Mouse (Mus musculus) left cerebral cortex, postnatal 10 days (tissue): ENCODE results near the gene Gm49395. TPM values are rescaled to one million over a fixed set of nuclear protein-coding genes. Genes with fewer than 3 reads are reported as not detected.

Experiments used
- DNase-seq, 2 experiments: peaks; one replicate each; pipeline ENCODE4 v3.0.0; 2021 to 2022; ENCODE audit warnings: low spot score in 2 of 2, mixed read lengths in 1 of 2; ENCODE audit errors: extremely low spot score in 1 of 2
- intact Hi-C: fragments of 180-260 bp; cut with DNase I; formaldehyde crosslinking; loops from one replicate; pipeline ENCODE4 v1.15.1; 2025
- total RNA-seq, 2 experiments: library from RNA; stranded (reverse); gene quantifications; 2 replicates each; pipeline ENCODE4 v1.2.3; 2021

The Gm49395 gene
- total RNA-seq, 2 experiments from 2014 or later, result 1.5 to 5.6 TPM

DNA sequence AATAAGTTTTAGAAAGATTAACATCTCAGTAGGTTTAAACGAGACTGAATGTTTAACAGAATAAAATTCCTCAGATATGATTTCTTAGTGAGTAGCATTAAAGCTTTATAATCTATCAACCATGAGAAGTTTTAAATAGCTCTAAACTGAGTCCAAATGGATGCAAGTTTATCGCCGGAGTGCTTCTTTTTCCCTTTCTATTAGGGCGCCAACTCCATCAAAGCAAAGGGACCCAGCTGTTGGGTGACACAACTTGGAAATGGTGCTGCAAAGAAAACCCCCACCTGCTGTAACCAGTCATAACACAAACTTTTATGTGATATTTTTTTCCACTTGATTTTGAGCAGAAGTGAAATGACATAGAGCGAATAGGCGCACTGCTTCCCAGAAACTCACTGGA, 29.3 kb downstream of the Gm49395 start:
- intact Hi-C loops, result no loop called here
- DNase-seq, result no peak

GRCm38 (mm10) chr13:115071431-115071830, 30.3 kb downstream of the Gm49395 start:
- DNase-seq, result no peak
- intact Hi-C loops, result no loop called here

DNA sequence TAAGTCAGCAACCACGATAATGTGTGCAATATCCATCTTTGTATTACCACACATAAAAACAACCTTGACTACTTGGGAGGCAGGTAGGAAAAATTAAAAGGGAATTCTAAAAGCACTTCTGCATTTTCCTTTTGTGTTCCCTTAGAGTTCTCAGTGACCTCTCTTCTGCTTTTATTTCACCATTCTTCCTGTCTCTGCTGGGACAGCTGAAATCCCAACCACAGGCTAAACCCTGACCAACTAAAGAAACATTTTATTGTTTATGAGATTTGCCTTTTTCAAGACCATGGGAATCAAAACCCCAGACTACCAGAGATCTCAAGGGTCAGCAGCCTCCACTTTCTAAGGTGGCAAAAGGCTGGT, 33.8 kb downstream of the Gm49395 start:
- DNase-seq, result no peak
- intact Hi-C loops, result no loop called here

DNA sequence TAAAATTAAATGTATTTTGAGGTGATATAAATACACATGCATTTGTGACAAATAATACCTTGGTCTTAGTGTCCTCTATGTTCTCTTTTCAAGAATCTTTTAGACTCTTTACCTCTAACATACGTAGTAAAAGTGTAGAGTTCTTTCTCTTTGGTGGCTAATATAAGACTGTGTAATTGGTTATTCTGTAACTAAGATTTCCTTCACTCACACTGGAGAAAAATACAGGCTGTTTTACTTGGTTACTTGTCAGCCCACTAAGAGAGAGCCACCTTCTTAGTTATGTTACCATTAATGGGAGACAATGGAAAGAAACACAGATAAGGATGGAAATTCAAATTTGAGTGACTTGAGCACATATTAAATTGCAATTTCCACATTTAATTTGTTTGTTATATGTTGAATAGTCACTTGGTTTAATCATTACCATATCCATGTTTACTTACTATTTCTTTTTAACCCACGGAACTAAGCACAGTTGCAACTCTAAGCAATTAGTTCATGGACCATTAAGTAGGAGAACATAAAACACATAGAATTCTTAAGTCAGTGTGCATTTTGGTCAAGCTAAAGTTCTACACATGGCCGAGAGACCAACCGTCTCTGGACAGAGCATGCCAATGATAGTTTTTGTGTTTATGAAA, 34.3 kb downstream of the Gm49395 start:
- DNase-seq, result no peak
- intact Hi-C loops, result no loop called here

DNA sequence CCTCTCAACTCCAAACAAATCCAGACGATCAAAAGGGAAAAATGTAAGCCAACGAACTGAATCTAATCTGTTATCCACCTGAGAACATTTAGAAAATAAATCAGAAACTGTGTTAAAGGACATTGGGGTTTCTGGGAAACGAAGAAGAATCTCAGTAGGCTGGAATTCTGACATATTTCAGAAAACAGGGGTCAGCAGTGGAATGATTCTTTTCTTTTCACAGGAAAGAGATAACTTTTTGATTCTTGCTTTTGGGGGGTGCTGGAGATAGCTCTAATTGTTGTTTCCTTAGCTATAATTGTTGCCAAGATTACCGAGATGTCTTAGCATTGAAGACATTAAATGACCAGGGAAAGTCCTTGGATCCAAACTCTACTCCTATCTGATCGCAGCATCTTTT, 44.2 kb downstream of the Gm49395 start:
- intact Hi-C loops, result no loop called here
- no peak for DNase-seq

DNA sequence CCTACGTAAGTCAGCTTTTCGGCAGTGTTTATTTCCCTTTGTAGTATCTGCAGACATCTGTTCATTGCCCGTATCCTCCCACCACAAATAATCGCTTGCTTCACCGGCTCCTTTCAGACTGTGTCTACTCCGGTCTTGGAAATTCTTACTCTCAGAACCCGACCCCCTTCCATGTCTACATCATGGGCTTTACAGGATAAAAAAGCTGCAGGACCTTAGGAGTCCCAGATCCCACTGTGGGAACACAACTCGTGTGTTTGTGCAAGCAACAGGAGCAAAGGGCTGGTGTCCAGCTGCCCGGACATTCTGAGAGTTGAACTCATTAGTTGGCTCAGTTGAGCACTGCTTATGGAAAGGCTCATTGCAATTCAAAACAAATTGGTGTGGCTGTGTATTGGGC, 46.9 kb downstream of the Gm49395 start:
- intact Hi-C loops, result no loop called here
- DNase-seq, result peak in 1 of 2 experiments; percentile 50

DNA sequence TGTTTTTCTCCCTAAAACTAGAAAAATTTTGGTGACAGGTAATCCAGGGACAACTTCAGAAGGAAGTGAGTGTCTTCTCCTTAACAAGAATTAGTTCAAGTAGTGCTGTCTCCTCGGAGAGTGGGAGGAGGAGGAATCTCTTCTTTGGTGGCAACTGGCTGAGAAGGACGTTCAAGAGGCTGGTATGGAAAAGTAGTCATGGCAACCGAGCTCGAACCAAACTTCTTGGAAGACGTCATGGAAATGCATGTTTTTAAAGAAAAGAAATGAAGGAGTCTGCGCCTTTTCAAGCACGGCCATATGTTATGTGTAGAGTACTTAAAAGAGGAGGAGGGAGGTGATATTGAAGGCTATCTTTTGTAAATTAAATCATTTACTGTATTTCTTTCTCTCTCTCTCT, 49.2 kb downstream of the Gm49395 start:
- DNase-seq, result peak in 1 of 2 experiments; percentile 68
- intact Hi-C loops, result no loop called here

- intact Hi-C loops, result no loop called here
- DNase-seq, result no peak
Measured at GRCm38 (mm10) chr13:115050660-115051559, 50.8 kb downstream of the Gm49395 start.

GRCm38 (mm10) chr13:115042652-115043051, 59.1 kb downstream of the Gm49395 start:
- intact Hi-C loops, result no loop called here
- no peak for DNase-seq

GRCm38 (mm10) chr13:115037304-115037703, 64.4 kb downstream of the Gm49395 start:
- DNase-seq, result no peak
- intact Hi-C loops, result no loop called here

DNA sequence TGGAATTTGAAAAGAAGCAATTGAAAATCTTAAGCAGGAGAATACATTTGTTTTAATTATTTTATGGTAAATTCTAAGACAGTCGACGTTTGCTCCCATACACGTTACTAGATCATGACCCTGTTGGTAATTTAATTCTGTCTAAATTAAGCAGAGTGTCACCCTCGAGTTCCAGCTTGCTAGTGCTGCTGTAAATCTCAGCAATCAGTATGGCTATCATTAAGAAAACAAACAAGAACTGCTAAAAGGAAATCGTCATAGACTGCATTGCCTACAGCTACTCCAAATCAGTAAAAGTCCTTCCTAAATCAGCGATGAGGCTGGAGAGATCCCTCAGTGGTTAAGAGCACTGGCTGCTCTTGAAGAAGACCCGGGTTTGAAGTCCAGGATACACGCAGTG, 66.3 kb downstream of the Gm49395 start:
- no peak for DNase-seq
- intact Hi-C loops, result no loop called here

DNA sequence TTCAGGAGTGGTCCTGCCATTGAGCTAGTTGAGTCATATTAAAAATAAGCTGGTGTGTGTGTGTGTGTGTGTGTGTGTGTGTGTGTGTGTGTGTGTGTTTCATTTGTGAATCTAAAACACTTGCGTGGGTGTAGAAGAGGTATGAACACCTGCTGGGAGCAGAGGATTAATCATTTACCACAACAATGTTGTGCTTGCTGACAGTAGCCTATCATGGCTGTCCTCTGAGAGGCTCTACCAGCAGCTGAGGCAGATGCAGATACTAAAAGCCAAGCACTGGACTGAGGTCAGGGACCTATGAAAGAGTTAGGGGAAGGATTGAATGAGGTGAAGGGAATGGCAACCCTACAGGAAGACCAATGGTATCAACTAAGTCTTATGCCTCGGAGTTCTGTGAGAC, 68.6 kb downstream of the Gm49395 start:
- DNase-seq, result no peak
- intact Hi-C loops, result no loop called here

- DNase-seq, result no peak
- intact Hi-C loops, result no loop called here
Measured at GRCm38 (mm10) chr13:115031177-115032000, 70.3 kb downstream of the Gm49395 start.

- intact Hi-C loops, result no loop called here
- DNase-seq, result no peak
Measured at GRCm38 (mm10) chr13:115025394-115025793, 76.3 kb downstream of the Gm49395 start.

- intact Hi-C loops, result no loop called here
- no peak for DNase-seq
Measured at GRCm38 (mm10) chr13:115022117-115022787, 79.5 kb downstream of the Gm49395 start.

- intact Hi-C loops, result no loop called here
- DNase-seq, result no peak
Measured at GRCm38 (mm10) chr13:115021411-115021810, 80.3 kb downstream of the Gm49395 start.

DNA sequence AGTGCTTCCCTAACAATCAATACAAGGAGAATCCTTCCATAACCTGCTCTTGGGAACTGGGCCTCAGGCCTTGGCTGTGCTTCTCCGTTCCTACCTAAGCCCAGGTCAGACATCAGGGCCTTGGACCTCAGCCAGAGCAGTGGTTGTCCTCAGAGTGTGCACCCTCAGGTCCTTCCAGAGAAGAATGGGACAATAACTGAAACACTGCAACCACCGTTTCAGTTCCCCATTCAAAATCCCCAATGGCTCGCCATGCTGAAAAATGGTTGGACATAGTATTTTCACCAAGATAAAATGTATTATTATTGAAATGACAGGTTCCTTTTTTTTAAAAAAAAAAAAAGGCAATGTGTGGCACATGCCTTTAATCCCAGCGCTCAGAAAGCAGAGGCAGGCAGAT, 81.0 kb downstream of the Gm49395 start:
- no peak for DNase-seq
- intact Hi-C loops, result no loop called here

GRCm38 (mm10) chr13:115017545-115017944, 84.2 kb downstream of the Gm49395 start:
- DNase-seq, result no peak
- intact Hi-C loops, result no loop called here

DNA sequence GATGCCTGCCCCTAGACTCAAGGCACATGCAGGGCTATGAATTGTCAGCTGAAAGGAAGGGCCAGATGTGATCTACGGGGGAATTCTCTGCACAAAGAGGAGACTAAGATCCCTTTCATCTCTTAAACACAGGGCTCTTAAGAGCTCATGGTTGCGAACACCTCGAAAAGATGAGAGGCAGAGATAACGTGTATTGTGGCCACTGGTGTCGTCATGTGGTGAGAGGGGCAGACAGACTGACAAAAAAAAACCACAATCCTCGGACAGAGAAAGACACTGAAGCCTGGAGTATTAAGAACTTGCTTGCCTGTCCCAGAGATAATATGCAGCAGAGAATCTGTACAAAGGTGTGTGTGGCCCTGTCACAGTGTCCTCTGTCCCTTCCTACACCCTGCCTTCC, 90.2 kb downstream of the Gm49395 start:
- no peak for DNase-seq
- intact Hi-C loops, result no loop called here
